Mouse (Mus musculus): Measurements from ENCODE around the gene Os9. TPM values are rescaled to one million over a fixed set of nuclear protein-coding genes. Genes with fewer than 3 reads are reported as not detected.
"Not testable (repeated sequence)": the region's sequence is repeated elsewhere in the genome, so short reads cannot be mapped to it uniquely, and the experiment has no call there.

Gene Os9
- 76.5 and 87.7 TPM in 2 replicates for polyA plus RNA-seq (2015; fragmentation: Nextera tagmentation; extraction: Ambion mirVana)

- Histone ChIP-seq H3K9ac (peak within 1 kb of the TSS; percentile 81), H3K4me2 (peak within 1 kb of the TSS; percentile 97), H3K9me3 (no peaks in the 10 kb centered on the region), H3K4me1 (peaks cover 21% of the 10 kb centered on the region), H3K36me3 (peaks cover 33% of the 10 kb centered on the region), H3K27ac (no peak within 1 kb of the TSS), H3K27me3 (no peaks in the 10 kb centered on the region), H3K4me3 (peak within 1 kb of the TSS; percentile 79)
- 0% methylated on average over 19 of the region's 19 CpGs for WGBS
- peak; percentile 93 for ATAC-seq (ENCODE audit: insufficient number of reproducible peaks, insufficient read depth, low FRiP score, low TSS enrichment, low read depth)
Observed at GRCm38 (mm10) chr10:127121066-127121477, at the start of gene Os9. Gene Os9 (minus strand): TSS chr10:127121131.

GRCm38 (mm10) chr10:127170002-127170401, 49.1 kb upstream of the Os9 start:
- no peak for ATAC-seq (ENCODE audit: insufficient number of reproducible peaks, insufficient read depth, low FRiP score, low TSS enrichment, low read depth)
- Histone ChIP-seq H3K9me3 (no peaks in the 10 kb centered on the region), H3K4me2 (peak overlapping the region; percentile 75), H3K4me1 (peaks cover 38% of the 10 kb centered on the region), H3K27ac (no peak overlapping the region), H3K27me3 (peaks cover 72% of the 10 kb centered on the region), H3K9ac (peak overlapping the region; percentile 55; the same call in 1 of the 2 replicates), H3K36me3 (no peaks in the 10 kb centered on the region), H3K4me3 (peak overlapping the region; percentile 44)
- WGBS: 1% methylated on average over 22 of the region's 22 CpGs

GRCm38 (mm10) chr10:127167614-127168192, 46.8 kb upstream of the Os9 start:
- H3K36me3 ChIP-seq: no peaks in the 10 kb centered on the region
- no peak overlapping the region for H3K27ac ChIP-seq
- whole genome bisulfite sequencing: 22% methylated on average over 10 of the region's 10 CpGs
- H3K9ac ChIP-seq: no peak overlapping the region
- H3K9me3 ChIP-seq: no peaks in the 10 kb centered on the region
- ATAC-seq (ENCODE audit: insufficient number of reproducible peaks, insufficient read depth, low FRiP score, low TSS enrichment, low read depth): no peak
- H3K4me2 ChIP-seq: no peak overlapping the region
- peaks cover 92% of the 10 kb centered on the region for H3K27me3 ChIP-seq
- peaks cover 40% of the 10 kb centered on the region for H3K4me1 ChIP-seq
- no peak overlapping the region for H3K4me3 ChIP-seq

GRCm38 (mm10) chr10:127166771-127167613, 46.1 kb upstream of the Os9 start:
- no peak for ATAC-seq (ENCODE audit: insufficient number of reproducible peaks, insufficient read depth, low FRiP score, low TSS enrichment, low read depth)
- Histone ChIP-seq H3K4me2 (peak overlapping the region; percentile 100), H3K4me1 (peaks cover 40% of the 10 kb centered on the region), H3K9me3 (no peaks in the 10 kb centered on the region), H3K4me3 (peak overlapping the region; percentile 64), H3K27me3 (peaks cover 89% of the 10 kb centered on the region), H3K27ac (no peak overlapping the region), H3K9ac (no peak overlapping the region), H3K36me3 (no peaks in the 10 kb centered on the region)
- WGBS: 25% methylated on average over 15 of the region's 15 CpGs

GRCm38 (mm10) chr10:127166404-127166715, 45.4 kb upstream of the Os9 start:
- 3% methylated on average over 11 of the region's 11 CpGs for WGBS
- peaks cover 83% of the 10 kb centered on the region for H3K27me3 ChIP-seq
- H3K4me3 ChIP-seq: peak overlapping the region; percentile 64
- H3K9me3 ChIP-seq: no peaks in the 10 kb centered on the region
- H3K27ac ChIP-seq: no peak overlapping the region
- ATAC-seq (ENCODE audit: insufficient number of reproducible peaks, insufficient read depth, low FRiP score, low TSS enrichment, low read depth): no peak
- peak overlapping the region; percentile 79; the same call in 1 of the 2 replicates for H3K9ac ChIP-seq
- peak overlapping the region; percentile 100 for H3K4me2 ChIP-seq
- H3K4me1 ChIP-seq: peaks cover 40% of the 10 kb centered on the region
- H3K36me3 ChIP-seq: no peaks in the 10 kb centered on the region

GRCm38 (mm10) chr10:127165654-127166403, 44.9 kb upstream of the Os9 start:
- under 1% methylated on average over 55 of the region's 56 CpGs for WGBS
- Histone ChIP-seq H3K27ac (no peak overlapping the region), H3K27me3 (peaks cover 77% of the 10 kb centered on the region), H3K9ac (peak overlapping the region; percentile 79), H3K4me3 (peak overlapping the region; percentile 64), H3K9me3 (no peaks in the 10 kb centered on the region), H3K4me2 (peak overlapping the region; percentile 100), H3K4me1 (peaks cover 36% of the 10 kb centered on the region), H3K36me3 (no peaks in the 10 kb centered on the region)
- ATAC-seq (ENCODE audit: insufficient number of reproducible peaks, insufficient read depth, low FRiP score, low TSS enrichment, low read depth): peak; percentile 26; the same call in 1 of the 2 replicates

GRCm38 (mm10) chr10:127165354-127165653, 44.4 kb upstream of the Os9 start:
- Histone ChIP-seq H3K4me2 (peak overlapping the region; percentile 100), H3K27ac (no peak overlapping the region), H3K4me3 (peak overlapping the region; percentile 64), H3K4me1 (peaks cover 32% of the 10 kb centered on the region), H3K27me3 (peaks cover 72% of the 10 kb centered on the region), H3K9me3 (no peaks in the 10 kb centered on the region), H3K9ac (peak overlapping the region; percentile 79), H3K36me3 (no peaks in the 10 kb centered on the region)
- WGBS: under 1% methylated on average over 42 of the region's 42 CpGs
- peak; percentile 69 for ATAC-seq (ENCODE audit: insufficient number of reproducible peaks, insufficient read depth, low FRiP score, low TSS enrichment, low read depth)

GRCm38 (mm10) chr10:127164631-127165353, 43.9 kb upstream of the Os9 start, which contains the start of gene B4galnt1:
Gene B4galnt1 (plus strand): TSS chr10:127165225.
- Histone ChIP-seq H3K27ac (no peak within 1 kb of the TSS), H3K4me3 (peak within 1 kb of the TSS; percentile 64), H3K4me2 (peak within 1 kb of the TSS; percentile 100), H3K27me3 (peaks cover 67% of the 10 kb centered on the region), H3K4me1 (peaks cover 27% of the 10 kb centered on the region), H3K9ac (peak within 1 kb of the TSS; percentile 79), H3K9me3 (no peaks in the 10 kb centered on the region), H3K36me3 (no peaks in the 10 kb centered on the region)
- ATAC-seq (ENCODE audit: insufficient number of reproducible peaks, insufficient read depth, low FRiP score, low TSS enrichment, low read depth): peak; percentile 76
- 3% methylated on average over 49 of the region's 52 CpGs for WGBS

GRCm38 (mm10) chr10:127164190-127164589, 43.3 kb upstream of the Os9 start:
- H3K36me3 ChIP-seq: no peaks in the 10 kb centered on the region
- WGBS: 90% methylated on average over 4 of the region's 4 CpGs
- H3K4me3 ChIP-seq: no peak overlapping the region
- no peak overlapping the region for H3K27ac ChIP-seq
- H3K4me2 ChIP-seq: peak overlapping the region; percentile 100; the same call in 1 of the 2 replicates
- H3K9me3 ChIP-seq: no peaks in the 10 kb centered on the region
- peaks cover 61% of the 10 kb centered on the region for H3K27me3 ChIP-seq
- peak overlapping the region; percentile 79; the same call in 1 of the 2 replicates for H3K9ac ChIP-seq
- no peak for ATAC-seq (ENCODE audit: insufficient number of reproducible peaks, insufficient read depth, low FRiP score, low TSS enrichment, low read depth)
- H3K4me1 ChIP-seq: peaks cover 25% of the 10 kb centered on the region

GRCm38 (mm10) chr10:127162771-127163261, 41.9 kb upstream of the Os9 start:
- not testable (repeated sequence) for H3K36me3 ChIP-seq; H3K9me3 ChIP-seq; H3K4me3 ChIP-seq; H3K27ac ChIP-seq; H3K4me2 ChIP-seq; H3K9ac ChIP-seq; ATAC-seq (ENCODE audit: insufficient number of reproducible peaks, insufficient read depth, low FRiP score, low TSS enrichment, low read depth)
- WGBS: 48% methylated on average over 7 of the region's 7 CpGs
- Histone ChIP-seq H3K4me1 (peaks cover 25% of the 10 kb centered on the region), H3K27me3 (peaks cover 48% of the 10 kb centered on the region)

- no peak overlapping the region for H3K4me3 ChIP-seq
- H3K9ac ChIP-seq: no peak overlapping the region
- no peak for ATAC-seq (ENCODE audit: insufficient number of reproducible peaks, insufficient read depth, low FRiP score, low TSS enrichment, low read depth)
- H3K36me3 ChIP-seq: no peaks in the 10 kb centered on the region
- H3K27me3 ChIP-seq: peaks cover 27% of the 10 kb centered on the region
- no peak overlapping the region for H3K27ac ChIP-seq
- H3K4me1 ChIP-seq: peaks cover 8% of the 10 kb centered on the region
- 72% methylated on average over 3 of the region's 3 CpGs for WGBS
- H3K9me3 ChIP-seq: no peaks in the 10 kb centered on the region
- H3K4me2 ChIP-seq: no peak overlapping the region
Observed at GRCm38 (mm10) chr10:127160728-127161127, 39.8 kb upstream of the Os9 start.

Data from embryonic facial prominence, embryonic 13.5 days (tissue).